Mouse (Mus musculus) forebrain, embryonic 11.5 days (tissue): Measurements from ENCODE around the gene Usp8. TPM values are rescaled to one million over a fixed set of nuclear protein-coding genes. Genes with fewer than 3 reads are reported as not detected.

ENCODE experiments used
- ATAC-seq: fragments of 200-750 bp; cut with Nextera tagmentation; replicated peaks from 2 replicates; pipeline ENCODE4 v1.8.0; 2017; ENCODE audit warnings: moderate TSS enrichment; ENCODE audit not compliant: low FRiP score
- DNase-seq: peaks from one replicate; pipeline ENCODE4 v3.0.0-alpha.2; 2017; ENCODE audit warnings: low spot score
- H3K27ac ChIP-seq: fragments of 300-500 bp; sonication (generic); 2 replicates; pipeline ENCODE4 v1.5.1; 2014; ENCODE audit warnings: low read depth, low read length
- H3K27me3 ChIP-seq: fragments of 300-500 bp; sonication (generic); 2 replicates; pipeline ENCODE4 v1.6.1; 2014; ENCODE audit warnings: mild to moderate bottlenecking, low read length, mixed read lengths; ENCODE audit not compliant: control insufficient read depth, insufficient read depth
- H3K36me3 ChIP-seq: fragments of 300-500 bp; sonication (generic); 2 replicates; pipeline ENCODE4 v1.6.1; 2014; ENCODE audit warnings: mild to moderate bottlenecking, low read length, moderate library complexity, mixed read lengths; ENCODE audit not compliant: control insufficient read depth, insufficient read depth
- H3K4me1 ChIP-seq: fragments of 300-500 bp; sonication (generic); replicated peaks from 2 replicates; pipeline ENCODE4 v1.6.1; 2014; ENCODE audit warnings: low read length, mixed read lengths; ENCODE audit not compliant: control insufficient read depth, insufficient read depth
- H3K4me2 ChIP-seq: fragments of 300-500 bp; sonication (generic); 2 replicates; pipeline ENCODE4 v1.6.1; 2014; ENCODE audit warnings: low read depth, mild to moderate bottlenecking, low read length, moderate library complexity, mixed read lengths; ENCODE audit not compliant: severe bottlenecking
- H3K4me3 ChIP-seq: fragments of 300-500 bp; sonication (generic); 2 replicates; pipeline ENCODE4 v1.5.1; 2014; ENCODE audit warnings: low read depth, low read length
- H3K9ac ChIP-seq: fragments of 300-500 bp; sonication (generic); 2 replicates; pipeline ENCODE4 v1.6.1; 2014; ENCODE audit warnings: low read length
- H3K9me3 ChIP-seq: fragments of 300-500 bp; sonication (generic); 2 replicates; pipeline ENCODE4 v1.6.1; 2016; ENCODE audit warnings: low read length, mixed read lengths; ENCODE audit not compliant: control insufficient read depth
- WGBS: fragments of 180-500 bp; shearing (Covaris S2); extraction: QIAGEN DNeasy Blood & Tissue Kit; methylation state at CpG from one replicate; pipeline ENCODE4 v1.1.7; 2014; 5-methylcytosine and 5-hydroxymethylcytosine counted together
- polyA plus RNA-seq: library from polyadenylated mRNA; unstranded; fragments of >200 nt; fragmentation: Nextera tagmentation; extraction: Ambion mirVana; gene quantifications from 2 replicates; pipeline ENCODE4 v1.2.1, GENCODE M21; 2014

Usp8 gene
- polyA plus RNA-seq, 1 experiment from 2014 or later = 50.6 TPM

DNA sequence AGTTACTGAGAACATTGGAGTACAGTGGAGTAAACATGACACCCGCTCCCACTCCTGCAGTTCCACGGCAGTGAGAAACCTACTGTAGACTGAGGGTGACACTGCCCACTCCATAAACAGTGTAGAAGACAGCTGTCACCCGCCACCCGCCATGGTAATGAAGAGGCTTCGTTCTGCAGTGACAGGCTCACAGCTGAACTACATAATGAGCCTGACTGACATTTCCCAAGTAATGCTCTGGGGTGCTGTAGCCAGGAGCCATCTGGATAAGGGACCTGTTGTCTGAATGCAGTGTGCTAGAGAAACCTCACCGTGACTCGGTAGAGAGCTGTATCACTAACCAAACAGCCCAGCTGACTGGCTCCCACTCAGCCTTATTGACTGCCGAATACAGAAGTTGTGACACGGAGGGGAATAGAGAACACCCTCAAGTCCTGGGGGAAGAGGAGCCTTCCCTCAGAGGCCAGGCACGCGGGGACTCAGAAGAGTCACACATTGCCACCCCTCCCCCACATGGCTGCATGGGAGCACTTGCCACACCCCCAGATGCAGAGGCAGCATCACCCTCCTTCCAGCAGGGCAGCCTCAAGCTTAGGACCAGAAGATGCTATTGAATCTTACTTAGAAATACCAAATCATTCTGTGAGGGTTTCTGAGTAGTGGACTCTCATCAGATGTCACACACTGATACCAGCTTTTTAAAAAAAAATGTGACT lies 58.9 kb downstream of the Usp8 start:
- H3K9ac ChIP-seq = no peak overlapping the region
- DNase-seq = no peak

GRCm38 (mm10) chr2:126767599-126767998 lies 60.5 kb downstream of the Usp8 start:
- H3K27ac ChIP-seq = no peak overlapping the region
- no peak overlapping the region for H3K4me3 ChIP-seq
- ATAC-seq = no peak
- 94% methylated on average over 3 of the region's 3 CpGs for WGBS
- H3K9ac ChIP-seq = no peak overlapping the region
- no peaks in the 10 kb centered on the region for H3K9me3 ChIP-seq
- no peak for DNase-seq
- no peaks in the 10 kb centered on the region for H3K36me3 ChIP-seq
- H3K4me1 ChIP-seq = no peaks in the 10 kb centered on the region
- no peak overlapping the region for H3K4me2 ChIP-seq
- no peaks in the 10 kb centered on the region for H3K27me3 ChIP-seq

More for the DNA sequence above, 58.9 kb downstream of the Usp8 start:
- H3K9me3 ChIP-seq = no peaks in the 10 kb centered on the region
- no peaks in the 10 kb centered on the region for H3K27me3 ChIP-seq
- no peak overlapping the region for H3K27ac ChIP-seq
- H3K4me2 ChIP-seq = no peak overlapping the region
- ATAC-seq = peak; percentile 39; the same call in 1 of the 2 replicates
- no peaks in the 10 kb centered on the region for H3K36me3 ChIP-seq
- 55% methylated on average over 11 of the region's 11 CpGs for WGBS
- no peak overlapping the region for H3K4me3 ChIP-seq
- no peaks in the 10 kb centered on the region for H3K4me1 ChIP-seq

GRCm38 (mm10) chr2:126768194-126768593 lies 61.1 kb downstream of the Usp8 start:
- DNase-seq = no peak
- H3K36me3 ChIP-seq = no peaks in the 10 kb centered on the region
- H3K27me3 ChIP-seq = no peaks in the 10 kb centered on the region
- ATAC-seq = no peak
- H3K9me3 ChIP-seq = no peaks in the 10 kb centered on the region
- WGBS = 80% methylated on average over 4 of the region's 4 CpGs
- H3K4me1 ChIP-seq = no peaks in the 10 kb centered on the region
- no peak overlapping the region for H3K9ac ChIP-seq
- no peak overlapping the region for H3K4me2 ChIP-seq
- H3K27ac ChIP-seq = no peak overlapping the region
- no peak overlapping the region for H3K4me3 ChIP-seq

DNA sequence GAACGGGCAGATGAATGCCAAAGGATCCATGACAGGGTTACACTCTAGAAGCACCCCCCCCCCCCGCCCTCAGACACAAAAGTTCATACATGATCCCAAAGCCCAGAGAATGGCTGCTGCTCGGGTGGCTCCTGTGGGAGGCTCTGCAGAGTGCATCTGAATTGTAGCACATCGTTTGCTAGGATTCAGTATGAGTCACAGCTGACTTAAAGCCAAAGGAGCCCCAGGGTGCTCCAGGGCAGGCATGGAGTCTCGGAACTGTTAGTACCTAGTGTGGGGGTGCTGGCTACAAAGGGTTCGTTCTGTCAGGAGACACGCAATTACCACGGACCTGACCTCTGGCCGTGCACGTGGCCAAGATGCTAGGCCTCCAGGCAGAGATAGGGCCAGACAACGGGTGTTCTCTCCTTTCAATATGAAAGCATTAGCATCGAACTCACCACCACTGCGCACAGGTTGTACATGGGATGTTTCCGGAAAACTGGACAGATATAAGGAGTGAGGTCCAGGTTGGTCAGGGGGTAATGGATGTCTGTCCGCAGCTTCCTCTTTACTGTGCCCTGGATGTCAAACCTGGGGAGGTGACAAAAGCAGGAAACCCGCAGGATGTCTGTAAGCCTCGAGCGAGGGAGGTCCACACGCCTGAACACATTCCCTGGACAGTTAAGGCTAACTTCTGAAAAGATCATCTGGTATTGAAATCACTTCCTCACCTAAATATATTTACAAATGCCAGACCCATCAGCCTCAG lies 62.5 kb downstream of the Usp8 start:
- Histone ChIP-seq H3K27me3 (no peaks in the 10 kb centered on the region), H3K4me3 (no peak overlapping the region), H3K27ac (no peak overlapping the region), H3K36me3 (no peaks in the 10 kb centered on the region), H3K9ac (no peak overlapping the region), H3K4me1 (no peaks in the 10 kb centered on the region), H3K4me2 (no peak overlapping the region), H3K9me3 (no peaks in the 10 kb centered on the region)
- ATAC-seq (no peak), DNase-seq (no peak)
- 77% methylated on average over 19 of the region's 19 CpGs for WGBS

- 94% methylated on average over 5 of the region's 5 CpGs for WGBS
- Histone ChIP-seq H3K9me3 (no peaks in the 10 kb centered on the region), H3K9ac (no peak overlapping the region), H3K4me2 (no peak overlapping the region), H3K27me3 (no peaks in the 10 kb centered on the region), H3K36me3 (no peaks in the 10 kb centered on the region), H3K4me1 (no peaks in the 10 kb centered on the region), H3K27ac (no peak overlapping the region), H3K4me3 (no peak overlapping the region)
- DNase-seq (no peak), ATAC-seq (no peak)
Observed at GRCm38 (mm10) chr2:126772217-126772616, 65.1 kb downstream of the Usp8 start.

GRCm38 (mm10) chr2:126775951-126776350 lies 68.8 kb downstream of the Usp8 start:
- no peak for DNase-seq
- Histone ChIP-seq H3K27me3 (no peaks in the 10 kb centered on the region), H3K4me1 (no peaks in the 10 kb centered on the region), H3K9me3 (no peaks in the 10 kb centered on the region), H3K4me3 (no peak overlapping the region), H3K27ac (no peak overlapping the region), H3K4me2 (no peak overlapping the region), H3K9ac (no peak overlapping the region), H3K36me3 (no peaks in the 10 kb centered on the region)
- ATAC-seq = no peak
- WGBS = 75% methylated on average over 4 of the region's 4 CpGs

DNA sequence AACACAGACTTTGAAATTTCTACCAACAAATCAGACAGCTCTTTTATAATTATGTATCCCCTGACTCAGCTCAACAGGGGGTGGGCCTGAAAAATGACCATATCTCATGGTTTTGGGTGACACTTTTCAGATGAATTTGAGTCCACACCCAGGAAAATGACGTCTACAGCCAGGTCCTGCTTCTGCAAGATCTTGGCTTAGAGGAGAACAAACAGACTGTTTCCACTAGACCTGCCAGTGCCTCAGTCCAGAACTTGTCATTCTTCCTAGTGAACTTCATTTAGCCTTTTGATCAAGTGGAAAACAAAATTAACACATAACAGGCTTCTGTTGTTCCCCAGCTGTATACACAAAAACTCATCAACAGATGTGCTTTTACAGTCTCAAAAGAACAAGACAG lies 69.3 kb downstream of the Usp8 start:
- DNase-seq = no peak
- no peaks in the 10 kb centered on the region for H3K27me3 ChIP-seq
- WGBS = 75% methylated on average over 1 of the region's 1 CpGs
- no peaks in the 10 kb centered on the region for H3K36me3 ChIP-seq
- H3K4me2 ChIP-seq = no peak overlapping the region
- no peak for ATAC-seq
- H3K4me1 ChIP-seq = no peaks in the 10 kb centered on the region
- H3K27ac ChIP-seq = no peak overlapping the region
- H3K4me3 ChIP-seq = no peak overlapping the region
- H3K9ac ChIP-seq = no peak overlapping the region
- H3K9me3 ChIP-seq = no peaks in the 10 kb centered on the region

DNA sequence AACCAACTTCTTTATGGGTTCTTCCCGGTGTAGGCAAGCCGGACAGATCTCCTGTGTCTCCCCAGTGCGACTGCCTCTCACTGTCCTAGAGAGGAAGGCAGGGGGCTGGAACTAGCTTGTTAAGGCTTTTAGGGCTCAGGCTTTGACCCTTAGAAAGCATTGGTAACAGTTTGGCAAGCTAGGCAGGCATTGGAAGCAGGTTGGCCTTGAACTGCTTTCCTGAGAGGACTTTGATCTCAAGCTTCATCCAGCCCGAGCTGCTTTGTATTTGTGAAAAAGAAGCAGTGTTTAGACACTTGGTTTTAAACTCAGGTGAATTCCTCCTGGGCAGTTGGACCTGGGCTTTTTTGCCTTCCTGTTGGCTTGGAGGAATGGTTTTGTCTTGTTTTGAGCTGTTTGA lies 71.7 kb downstream of the Usp8 start:
- no peaks in the 10 kb centered on the region for H3K36me3 ChIP-seq
- WGBS = 87% methylated on average over 4 of the region's 4 CpGs
- no peaks in the 10 kb centered on the region for H3K27me3 ChIP-seq
- no peak overlapping the region for H3K9ac ChIP-seq
- H3K9me3 ChIP-seq = no peaks in the 10 kb centered on the region
- H3K27ac ChIP-seq = no peak overlapping the region
- DNase-seq = no peak
- H3K4me1 ChIP-seq = no peaks in the 10 kb centered on the region
- ATAC-seq = no peak
- no peak overlapping the region for H3K4me2 ChIP-seq
- H3K4me3 ChIP-seq = no peak overlapping the region

DNA sequence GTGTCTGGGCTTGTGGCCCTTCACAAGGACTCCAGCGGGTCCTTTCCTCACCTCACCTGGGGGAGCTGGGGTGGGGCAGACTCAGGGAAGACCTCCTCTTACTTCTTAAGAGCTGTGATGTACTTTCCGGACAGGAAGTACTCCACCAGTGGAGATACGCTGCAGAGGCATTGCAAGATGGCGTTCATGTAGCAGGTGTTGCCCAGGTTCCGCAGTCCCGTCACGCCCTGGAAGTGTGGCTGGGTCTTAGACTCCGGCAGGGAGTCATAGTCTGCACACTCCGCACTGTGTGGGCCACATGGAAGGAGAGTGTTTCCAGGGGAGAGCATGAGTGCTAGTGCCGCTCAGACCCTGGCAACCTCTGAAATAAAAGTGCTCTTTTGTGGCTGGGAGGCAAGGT lies 73.2 kb downstream of the Usp8 start:
- no peaks in the 10 kb centered on the region for H3K27me3 ChIP-seq
- 91% methylated on average over 10 of the region's 10 CpGs for WGBS
- H3K9me3 ChIP-seq = no peaks in the 10 kb centered on the region
- H3K36me3 ChIP-seq = no peaks in the 10 kb centered on the region
- no peak overlapping the region for H3K4me2 ChIP-seq
- H3K4me3 ChIP-seq = no peak overlapping the region
- H3K27ac ChIP-seq = no peak overlapping the region
- DNase-seq (no peak), ATAC-seq (no peak)
- no peak overlapping the region for H3K9ac ChIP-seq
- H3K4me1 ChIP-seq = no peaks in the 10 kb centered on the region
